Mouse (Mus musculus) inflammation-experienced regulatory T-cells, adult 16 weeks (primary cell): ENCODE measurements around the gene Plac1. TPM values are rescaled to one million over a fixed set of nuclear protein-coding genes. Genes with fewer than 3 reads are reported as not detected.

Experiments used
- polyA plus RNA-seq: library from polyadenylated mRNA; unstranded; fragments of 100-300 nt; shearing (Covaris generic); gene quantifications from one replicate; pipeline ENCODE4 v1.2.1, GENCODE M21; 2017

Plac1 gene
- polyA plus RNA-seq: not detected

DNA sequence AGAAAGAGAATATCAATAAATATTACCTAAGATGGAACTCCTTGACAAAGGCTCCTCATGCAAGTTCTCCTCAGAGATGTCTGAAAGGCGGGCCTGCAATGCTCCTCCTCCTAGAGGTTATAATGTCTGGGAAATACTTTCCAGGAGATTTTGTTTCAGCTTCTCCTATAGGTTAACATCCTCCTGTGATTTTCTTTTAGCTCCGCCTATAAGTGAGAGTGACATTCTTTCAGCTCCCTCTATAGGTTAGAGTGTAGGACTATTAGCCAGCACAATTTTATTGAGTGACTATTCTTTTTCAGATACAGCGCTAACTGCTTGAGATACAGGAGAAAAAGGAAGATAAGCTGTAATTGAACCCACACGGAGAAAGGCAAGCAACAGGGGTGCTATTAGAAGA is at the start of gene Plac1:
TSS of gene Plac1 (minus strand) at position 101 of the 400 bp plus-strand sequence.

DNA sequence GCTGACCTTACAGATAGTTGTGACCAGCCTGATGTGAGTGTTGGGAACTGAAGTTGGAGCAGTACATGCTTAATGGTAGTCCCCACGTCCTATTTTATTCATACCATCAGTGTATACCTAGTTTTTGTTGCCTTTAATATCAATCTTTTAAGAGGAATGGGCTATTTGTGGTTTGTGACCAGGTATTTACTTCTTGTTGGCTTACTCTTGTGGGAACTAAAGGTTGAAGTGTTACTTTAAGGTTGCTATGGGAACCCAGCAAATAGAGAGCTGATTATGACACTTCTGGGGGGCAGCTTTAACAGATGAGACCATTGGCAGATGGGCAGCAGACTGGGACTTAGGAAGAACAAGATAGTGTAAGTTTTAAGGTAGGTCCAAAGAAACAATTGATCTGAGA is 33.2 kb upstream of the Plac1 start, which contains the start of gene Fam122c:
TSS of gene Fam122c (plus strand) at position 301 of the 400 bp plus-strand sequence.

DNA sequence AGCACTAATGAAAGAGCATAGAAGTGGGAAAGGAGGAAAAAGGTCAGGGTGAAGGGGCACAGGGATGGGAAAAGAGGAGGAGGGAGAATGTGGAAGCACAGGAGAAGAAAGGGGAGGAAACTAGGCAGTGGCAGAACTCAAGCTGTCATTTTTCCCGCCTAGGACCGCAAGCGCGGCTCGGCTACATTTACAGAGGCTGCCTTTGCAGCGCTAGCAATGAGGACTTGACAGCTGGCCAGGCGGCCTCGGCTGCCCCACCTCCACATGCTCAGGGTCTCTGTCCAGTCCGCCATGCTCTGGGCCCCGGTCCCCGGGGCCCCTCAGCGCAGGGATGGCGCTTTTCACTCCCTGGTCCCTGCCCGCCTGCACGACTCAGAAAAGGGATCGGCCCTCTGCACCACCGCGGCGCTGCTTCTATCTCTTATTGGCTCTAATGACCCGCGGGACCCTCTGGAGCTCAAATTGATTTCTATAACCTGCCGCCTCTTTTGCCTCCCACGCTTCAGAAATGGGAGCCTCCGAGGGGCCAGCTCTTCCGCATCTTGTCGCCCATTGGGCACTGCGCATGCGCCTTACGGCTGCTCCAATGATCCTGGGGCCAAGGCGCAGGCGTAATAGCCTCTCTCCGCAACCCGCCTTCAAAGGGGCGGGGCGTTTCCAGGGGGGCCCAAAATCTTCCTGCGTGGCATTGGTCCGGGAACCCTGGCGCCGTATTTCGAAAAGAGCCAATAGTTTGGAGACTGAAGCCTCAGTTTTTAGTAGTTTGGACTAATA is 29.6 kb upstream of the Plac1 start, which contains the start of gene Fam122b:
TSS of gene Fam122b (minus strand) at position 517 of the 774 bp plus-strand sequence.

Other genes with a start within 250 kb of the Plac1 start
- 12.8 TPM for gene Fam122b, start 29.7 kb upstream of the Plac1 start, polyA plus RNA-seq
- not detected for gene Fam122c, start 33.3 kb upstream of the Plac1 start, polyA plus RNA-seq
- 21.7 TPM for gene Mospd1, start 130.4 kb upstream of the Plac1 start, polyA plus RNA-seq
- not detected for gene Etd, start 194.8 kb upstream of the Plac1 start, polyA plus RNA-seq